Mouse (Mus musculus) hindbrain, embryonic 14.5 days (tissue): ENCODE measurements at regions not wholly inside any gene's neighbourhood (a gene's known extent, or its start where the extent isn't known, plus 50 kb on each side); places are given as distances from the start of the nearest gene placed in this dataset.

Source experiments
- ATAC-seq: fragments of 200-750 bp; cut with Nextera tagmentation; 2 replicates; pipeline ENCODE4 v1.8.0; 2017; ENCODE audit warnings: moderate number of reproducible peaks, mild to moderate bottlenecking, moderate TSS enrichment, moderate library complexity; ENCODE audit not compliant: low FRiP score
- DNase-seq: peaks from one replicate; pipeline ENCODE4 v3.0.0-alpha.2; 2015; ENCODE audit warnings: low spot score
- H3K27ac ChIP-seq: fragments of 300-500 bp; sonication (generic); 2 replicates; pipeline ENCODE4 v1.5.1; 2014; ENCODE audit warnings: mild to moderate bottlenecking, moderate library complexity
- H3K27me3 ChIP-seq: fragments of 300-500 bp; sonication (generic); 2 replicates; pipeline ENCODE4 v1.6.1; 2014; ENCODE audit warnings: mild to moderate bottlenecking, low read length, mixed read lengths; ENCODE audit not compliant: control insufficient read depth, insufficient read depth
- H3K36me3 ChIP-seq: fragments of 300-500 bp; sonication (generic); replicated peaks from 2 replicates; pipeline ENCODE4 v1.6.1; 2014; ENCODE audit not compliant: control insufficient read depth, insufficient read depth
- H3K4me1 ChIP-seq: fragments of 300-500 bp; sonication (generic); replicated peaks from 2 replicates; pipeline ENCODE4 v1.6.1; 2014; ENCODE audit warnings: antibody characterized with exemption, low read length, mixed read lengths; ENCODE audit not compliant: control insufficient read depth, insufficient read depth
- H3K4me2 ChIP-seq: fragments of 300-500 bp; sonication (generic); replicated peaks from 2 replicates; pipeline ENCODE4 v1.6.1; 2014; ENCODE audit warnings: mild to moderate bottlenecking, moderate library complexity
- H3K4me3 ChIP-seq: fragments of 300-500 bp; sonication (generic); replicated peaks from 2 replicates; pipeline ENCODE4 v1.5.1; 2014; ENCODE audit warnings: mild to moderate bottlenecking, low read length
- H3K9ac ChIP-seq: fragments of 300-500 bp; sonication (generic); 2 replicates; pipeline ENCODE4 v1.6.1; 2014
- H3K9me3 ChIP-seq: fragments of 300-500 bp; sonication (generic); 2 replicates; pipeline ENCODE4 v1.6.1; 2016; ENCODE audit warnings: low read length; ENCODE audit not compliant: control insufficient read depth
- WGBS: fragments of 180-500 bp; shearing (Covaris S2); extraction: QIAGEN DNeasy Blood & Tissue Kit; methylation state at CpG from one replicate; pipeline ENCODE4 v1.1.7; 2014; 5-methylcytosine and 5-hydroxymethylcytosine counted together

GRCm38 (mm10) chr17:47275796-47276311 is 92.8 kb upstream of the Mrps10 start:
- 60% methylated on average over 19 of the region's 19 CpGs for WGBS
- Histone ChIP-seq H3K4me1 (0 out of 2 replicates have a peak, but pooled peaks cover 4% of the 10 kb centered on the region), H3K27me3 (no peaks in the 10 kb centered on the region), H3K9me3 (no peaks in the 10 kb centered on the region), H3K27ac (no peak overlapping the region), H3K4me3 (no peak overlapping the region), H3K4me2 (no peak overlapping the region), H3K36me3 (no peaks in the 10 kb centered on the region), H3K9ac (no peak overlapping the region)
- DNase-seq (no peak), ATAC-seq (peak; percentile 24; the same call in 1 of the 2 replicates)

DNA sequence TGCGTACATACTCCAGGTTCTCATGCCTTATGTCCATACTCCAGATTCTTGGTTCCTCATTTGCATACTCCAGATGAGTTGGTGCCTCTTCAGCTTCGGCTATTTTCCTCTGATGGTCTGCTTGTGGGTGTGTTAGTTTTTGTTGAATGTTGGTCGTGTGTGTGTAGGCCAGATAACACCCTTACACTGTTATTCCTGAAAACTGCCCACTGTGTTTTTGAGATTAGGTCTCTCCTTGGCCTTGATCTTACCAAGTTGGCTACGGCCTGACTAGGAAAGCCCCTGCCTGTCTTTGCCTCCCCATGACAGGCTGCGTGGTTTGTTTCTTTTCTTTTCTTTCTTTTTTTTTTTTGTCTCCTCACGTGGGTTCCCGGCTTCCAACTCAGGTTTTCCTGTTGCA is 95.4 kb upstream of the Mrps10 start:
- ATAC-seq (no peak), DNase-seq (no peak)
- no peak overlapping the region for H3K4me2 ChIP-seq
- no peaks in the 10 kb centered on the region for H3K36me3 ChIP-seq
- H3K4me3 ChIP-seq: no peak overlapping the region
- H3K9ac ChIP-seq: no peak overlapping the region
- H3K9me3 ChIP-seq: no peaks in the 10 kb centered on the region
- WGBS: 96% methylated on average over 7 of the region's 7 CpGs
- no peak overlapping the region for H3K27ac ChIP-seq
- H3K4me1 ChIP-seq: 0 out of 2 replicates have a peak, but pooled peaks cover 4% of the 10 kb centered on the region
- H3K27me3 ChIP-seq: no peaks in the 10 kb centered on the region

DNA sequence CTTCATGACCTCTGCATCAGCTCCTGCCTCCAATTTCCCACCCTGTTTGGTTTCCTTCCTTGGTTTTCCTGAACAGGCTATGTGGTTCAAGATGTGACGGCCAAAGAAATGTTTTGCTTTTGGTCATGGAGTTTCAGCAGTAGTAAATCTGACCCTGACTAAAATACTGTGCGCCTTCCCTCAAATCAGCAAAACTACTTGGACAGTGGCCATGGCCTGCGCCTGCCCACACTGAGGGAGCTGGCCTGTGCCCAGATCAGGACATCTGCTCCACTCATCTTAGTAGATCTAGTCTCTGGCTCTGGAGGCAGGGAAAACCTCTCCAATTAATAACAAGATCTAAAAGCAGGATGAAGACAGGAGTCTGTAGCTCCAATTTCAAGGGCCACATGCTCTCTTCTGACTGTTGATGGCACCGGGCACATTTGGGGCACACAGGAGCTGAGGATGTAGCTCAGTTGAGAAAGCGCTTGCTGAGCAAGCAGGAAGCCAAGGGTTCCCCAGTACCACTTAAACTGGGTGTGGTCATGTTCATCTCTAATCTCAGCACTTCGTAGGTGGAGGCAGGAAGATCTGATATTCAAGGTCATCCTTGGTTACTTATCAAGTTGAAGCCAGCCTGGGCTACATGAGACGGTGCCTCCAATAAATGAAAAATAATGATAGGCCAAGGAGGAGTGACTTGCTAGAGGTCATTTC is 96.6 kb upstream of the Mrps10 start:
- 88% methylated on average over 7 of the region's 7 CpGs for WGBS
- Histone ChIP-seq H3K4me2 (no peak overlapping the region), H3K4me1 (0 out of 2 replicates have a peak, but pooled peaks cover 4% of the 10 kb centered on the region), H3K27me3 (no peaks in the 10 kb centered on the region), H3K27ac (no peak overlapping the region), H3K36me3 (no peaks in the 10 kb centered on the region), H3K4me3 (no peak overlapping the region), H3K9ac (no peak overlapping the region), H3K9me3 (no peaks in the 10 kb centered on the region)
- ATAC-seq: no peak
- no peak for DNase-seq

DNA sequence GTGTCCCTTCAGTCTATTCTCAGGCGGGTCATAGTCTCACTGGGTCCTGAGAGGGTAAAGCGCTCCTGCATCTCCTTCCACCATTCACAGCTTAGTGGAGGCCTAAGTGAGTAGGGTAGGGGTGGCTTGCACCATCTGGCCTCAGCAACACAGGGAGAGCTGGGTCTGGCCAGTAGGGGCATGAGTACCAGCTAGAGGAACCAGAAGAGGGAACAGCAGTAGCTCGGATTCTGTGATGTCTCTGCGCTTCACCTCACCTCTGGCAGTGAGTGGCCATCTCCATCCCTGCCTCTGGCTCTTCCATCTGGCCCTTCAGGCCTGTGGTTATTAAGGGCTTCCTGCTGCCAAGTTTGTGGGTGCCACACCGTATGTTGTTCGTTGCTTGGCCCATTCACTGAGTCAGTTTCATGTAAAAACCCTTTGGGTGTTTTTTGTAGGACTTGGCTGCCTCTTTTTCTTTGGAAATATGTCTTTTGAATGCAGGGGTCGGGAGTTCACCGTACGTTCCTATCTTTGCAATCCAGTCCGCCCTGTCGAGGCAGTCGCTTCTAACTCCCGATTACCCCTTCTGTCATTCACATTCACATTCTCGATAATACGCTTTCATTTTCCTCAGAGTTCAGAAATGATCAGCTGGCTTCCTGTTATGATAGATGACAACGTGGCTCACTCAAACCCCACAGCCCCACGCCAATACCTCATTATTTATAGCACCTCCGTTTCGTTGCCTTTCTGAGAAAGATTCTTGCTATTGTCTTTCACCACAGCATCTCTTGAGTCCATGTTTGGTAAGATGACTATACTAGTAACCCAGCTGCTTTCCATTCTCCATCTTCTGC is 99.4 kb upstream of the Mrps10 start:
- ATAC-seq (no peak), DNase-seq (no peak)
- 87% methylated on average over 19 of the region's 19 CpGs for WGBS

GRCm38 (mm10) chr17:47267843-47268242 is 100.8 kb upstream of the Mrps10 start:
- H3K4me1 ChIP-seq: no peaks in the 10 kb centered on the region
- ATAC-seq (no peak), DNase-seq (no peak)
- H3K4me2 ChIP-seq: no peak overlapping the region
- 95% methylated on average over 4 of the region's 4 CpGs for WGBS
- no peak overlapping the region for H3K9ac ChIP-seq
- H3K9me3 ChIP-seq: 0 out of 2 replicates have a peak, but pooled peaks cover 2% of the 10 kb centered on the region
- no peaks in the 10 kb centered on the region for H3K36me3 ChIP-seq
- no peaks in the 10 kb centered on the region for H3K27me3 ChIP-seq
- no peak overlapping the region for H3K4me3 ChIP-seq
- H3K27ac ChIP-seq: no peak overlapping the region

More for the DNA sequence above, 99.4 kb upstream of the Mrps10 start:
- Histone ChIP-seq H3K27me3 (no peaks in the 10 kb centered on the region), H3K9ac (no peak overlapping the region), H3K36me3 (no peaks in the 10 kb centered on the region), H3K27ac (no peak overlapping the region), H3K9me3 (no peaks in the 10 kb centered on the region), H3K4me2 (no peak overlapping the region), H3K4me1 (no peaks in the 10 kb centered on the region), H3K4me3 (no peak overlapping the region)

DNA sequence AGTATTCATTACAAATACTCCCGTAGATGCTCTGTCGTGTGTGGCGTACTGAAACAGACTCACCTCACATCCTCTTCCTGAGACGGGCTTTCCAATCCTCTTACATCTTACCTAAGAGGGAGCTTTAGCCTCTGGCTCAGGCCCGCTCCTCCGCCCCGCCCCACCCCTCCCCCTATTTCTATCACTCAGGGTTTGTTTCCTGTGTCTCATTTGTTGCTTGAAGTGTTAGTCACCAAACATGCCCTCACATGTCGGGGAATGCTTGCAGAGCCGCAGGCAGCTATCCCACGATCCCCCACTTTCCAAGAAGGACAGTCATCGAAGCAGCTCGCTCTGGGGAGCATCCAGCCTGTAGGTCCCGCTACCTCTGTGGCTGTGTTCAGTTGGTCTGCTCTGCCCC is 101.6 kb upstream of the Mrps10 start:
- 97% methylated on average over 13 of the region's 13 CpGs for WGBS
- H3K9me3 ChIP-seq: 0 out of 2 replicates have a peak, but pooled peaks cover 3% of the 10 kb centered on the region
- ATAC-seq (no peak), DNase-seq (no peak)
- H3K4me3 ChIP-seq: no peak overlapping the region
- H3K4me1 ChIP-seq: no peaks in the 10 kb centered on the region
- no peak overlapping the region for H3K4me2 ChIP-seq
- H3K9ac ChIP-seq: no peak overlapping the region
- no peak overlapping the region for H3K27ac ChIP-seq
- H3K27me3 ChIP-seq: no peaks in the 10 kb centered on the region
- no peaks in the 10 kb centered on the region for H3K36me3 ChIP-seq

- H3K36me3 ChIP-seq: no peaks in the 10 kb centered on the region
- DNase-seq (no peak), ATAC-seq (no peak)
- H3K4me1 ChIP-seq: no peaks in the 10 kb centered on the region
- H3K9me3 ChIP-seq: 0 out of 2 replicates have a peak, but pooled peaks cover 3% of the 10 kb centered on the region
- no peak overlapping the region for H3K27ac ChIP-seq
- no peak overlapping the region for H3K4me2 ChIP-seq
- H3K9ac ChIP-seq: no peak overlapping the region
- H3K27me3 ChIP-seq: no peaks in the 10 kb centered on the region
- no peak overlapping the region for H3K4me3 ChIP-seq
- 97% methylated on average over 7 of the region's 7 CpGs for WGBS
Observed at GRCm38 (mm10) chr17:47266335-47266734, 102.4 kb upstream of the Mrps10 start.

DNA sequence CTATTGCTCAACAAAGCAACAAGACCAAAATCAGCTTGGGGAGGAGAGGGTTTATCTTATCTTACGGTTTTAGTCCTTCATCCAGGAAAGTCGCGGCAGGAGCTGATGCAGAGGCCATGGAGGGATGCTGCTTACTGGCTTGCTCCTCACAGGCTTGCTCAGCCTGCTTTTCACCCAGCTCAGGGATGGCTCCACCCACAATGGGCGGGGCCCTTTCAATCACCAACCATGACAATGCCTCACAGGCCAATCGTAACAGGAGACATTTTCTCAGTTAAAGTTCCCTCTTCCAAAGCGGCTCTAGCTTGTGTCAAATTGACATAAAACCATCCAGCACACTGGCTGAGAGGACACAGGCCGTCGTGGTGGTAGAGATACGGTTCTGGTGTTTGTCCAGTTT is 105.7 kb upstream of the Mrps10 start:
- no peaks in the 10 kb centered on the region for H3K27me3 ChIP-seq
- H3K9me3 ChIP-seq: 0 out of 2 replicates have a peak, but pooled peaks cover 3% of the 10 kb centered on the region
- DNase-seq: no peak
- no peak overlapping the region for H3K9ac ChIP-seq
- H3K4me2 ChIP-seq: no peak overlapping the region
- no peaks in the 10 kb centered on the region for H3K4me1 ChIP-seq
- H3K36me3 ChIP-seq: no peaks in the 10 kb centered on the region
- 92% methylated on average over 9 of the region's 9 CpGs for WGBS
- no peak for ATAC-seq
- no peak overlapping the region for H3K27ac ChIP-seq
- H3K4me3 ChIP-seq: no peak overlapping the region

GRCm38 (mm10) chr17:47262141-47262540 is 106.5 kb upstream of the Mrps10 start:
- H3K4me3 ChIP-seq: no peak overlapping the region
- ATAC-seq (no peak), DNase-seq (no peak)
- no peak overlapping the region for H3K9ac ChIP-seq
- no peak overlapping the region for H3K4me2 ChIP-seq
- H3K27ac ChIP-seq: no peak overlapping the region
- H3K9me3 ChIP-seq: 0 out of 2 replicates have a peak, but pooled peaks cover 3% of the 10 kb centered on the region
- no peaks in the 10 kb centered on the region for H3K27me3 ChIP-seq
- H3K36me3 ChIP-seq: no peaks in the 10 kb centered on the region
- WGBS: 95% methylated on average over 5 of the region's 5 CpGs
- no peaks in the 10 kb centered on the region for H3K4me1 ChIP-seq
